Mouse (Mus musculus): ENCODE measurements around the gene Cd44.

- TF ChIP-seq HCFC1 (IDR thresholded peaks at IDR 0.05; ENCODE audit: borderline replicate concordance, insufficient read depth, low read length) (no peak), MAFK (IDR thresholded peaks at IDR 0.05; ENCODE audit: insufficient read depth, low read depth, low read length) (no peak)
These were observed 42.5 kb upstream of the Cd44 start for GRCm38 (mm10) chr2:102943983-102944382.
